Mouse (Mus musculus) lung, embryonic 14.5 days (tissue): ENCODE measurements around the gene Rassf4. TPM values are rescaled to one million over a fixed set of nuclear protein-coding genes. Genes with fewer than 3 reads are reported as not detected.
A peak's percentile ranks its signal among the peaks of the same experiment; 100 is the strongest.

ENCODE experiments used
- ATAC-seq: fragments of 200-750 bp; cut with Nextera tagmentation; 2 replicates; pipeline ENCODE4 v1.8.0; 2017; ENCODE audit warnings: mild to moderate bottlenecking, moderate TSS enrichment, moderate library complexity; ENCODE audit not compliant: insufficient read depth
- DNase-seq: peaks from one replicate; pipeline ENCODE4 v3.0.0-alpha.2; 2015
- H3K27ac ChIP-seq: fragments of 300-500 bp; sonication (generic); 2 replicates; pipeline ENCODE4 v1.5.1; 2014; ENCODE audit warnings: low read depth, mild to moderate bottlenecking, moderate library complexity
- H3K27me3 ChIP-seq: fragments of 300-500 bp; sonication (generic); 2 replicates; pipeline ENCODE4 v1.6.1; 2014; ENCODE audit warnings: low read length, control low read depth; ENCODE audit not compliant: insufficient read depth
- H3K36me3 ChIP-seq: fragments of 300-500 bp; sonication (generic); 2 replicates; pipeline ENCODE4 v1.6.1; 2014; ENCODE audit warnings: control low read depth; ENCODE audit not compliant: insufficient read depth
- H3K4me1 ChIP-seq: fragments of 300-500 bp; sonication (generic); 2 replicates; pipeline ENCODE4 v1.6.1; 2014; ENCODE audit warnings: antibody characterized with exemption, control low read depth; ENCODE audit not compliant: insufficient read depth
- H3K4me2 ChIP-seq: fragments of 300-500 bp; sonication (generic); 2 replicates; pipeline ENCODE4 v1.6.1; 2014; ENCODE audit warnings: mild to moderate bottlenecking
- H3K4me3 ChIP-seq: fragments of 300-500 bp; sonication (generic); 2 replicates; pipeline ENCODE4 v1.5.1; 2014; ENCODE audit warnings: low read depth, low read length
- H3K9ac ChIP-seq: fragments of 300-500 bp; sonication (generic); 2 replicates; pipeline ENCODE4 v1.6.1; 2014
- H3K9me3 ChIP-seq: fragments of 300-500 bp; sonication (generic); 2 replicates; pipeline ENCODE4 v1.6.1; 2016; ENCODE audit warnings: low read depth, low read length, control low read depth
- CTCF ChIP-seq: IDR thresholded peaks from 2 replicates; pipeline ENCODE4 v1.5.1; 2016; ENCODE audit warnings: antibody characterized with exemption, low read depth
- WGBS: fragments of 180-500 bp; shearing (Covaris S2); extraction: QIAGEN DNeasy Blood & Tissue Kit; methylation state at CpG from one replicate; pipeline ENCODE4 v1.1.7; 2014; 5-methylcytosine and 5-hydroxymethylcytosine counted together
- polyA plus RNA-seq: library from polyadenylated mRNA; unstranded; fragments of >200 nt; fragmentation: Nextera tagmentation; extraction: Ambion mirVana; gene quantifications from 2 replicates; pipeline ENCODE4 v1.2.1, GENCODE M21; 2014

Gene Rassf4
- 5.1 and 5.6 TPM in 2 replicates for polyA plus RNA-seq

DNA sequence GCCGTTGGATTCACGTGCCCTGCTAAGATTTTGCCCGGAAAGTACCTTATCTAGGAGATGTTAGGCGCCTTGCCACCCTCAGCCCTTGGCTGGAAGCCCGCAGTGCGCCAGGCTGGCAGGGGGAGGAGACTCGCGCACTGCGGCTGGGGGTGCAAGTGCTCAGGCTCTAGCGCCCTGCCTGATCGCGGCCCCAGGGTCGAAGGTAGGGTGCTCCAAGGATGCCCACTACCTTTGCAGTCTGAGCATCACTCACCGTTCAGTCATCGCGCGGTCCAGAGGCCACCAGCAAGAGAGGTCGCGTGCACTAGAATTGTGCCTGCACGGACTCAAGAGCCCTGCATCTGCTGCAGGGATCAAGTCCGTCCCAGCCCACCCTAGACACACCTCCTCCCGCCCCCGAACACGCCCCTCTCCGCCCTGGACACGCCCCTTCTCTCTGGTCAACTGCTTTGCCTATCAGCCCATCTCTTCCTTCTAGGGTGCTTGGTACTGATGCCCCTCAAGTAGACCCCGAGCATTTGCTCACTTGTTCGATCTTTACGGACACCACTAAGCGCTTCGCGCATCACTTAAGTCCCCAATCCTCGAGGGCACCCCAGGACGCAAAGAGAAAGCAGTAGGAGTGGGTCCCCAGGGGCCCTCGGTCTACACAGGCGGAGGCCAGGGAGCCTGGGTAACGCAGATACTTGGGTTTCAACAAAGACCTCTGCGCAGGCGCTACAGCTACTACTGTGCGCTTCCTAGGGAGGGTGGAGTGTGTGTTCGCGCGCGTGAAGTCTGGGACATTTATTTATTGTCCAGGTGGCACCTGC lies at the start of gene Rassf4:
Gene Rassf4, minus strand, starts transcription at position 482 of the 812 bp plus-strand sequence.
- H3K4me1 ChIP-seq = no peaks in the 10 kb centered on the region
- H3K27me3 ChIP-seq = peaks cover 6% of the 10 kb centered on the region; the same call in 1 of the 2 replicates
- H3K9ac ChIP-seq = peak within 1 kb of the TSS; percentile 34
- H3K27ac ChIP-seq = peak within 1 kb of the TSS; percentile 43
- H3K4me3 ChIP-seq = peak within 1 kb of the TSS; percentile 42
- ATAC-seq = peak; percentile 92
- WGBS = under 1% methylated on average over 44 of the region's 44 CpGs
- peak within 1 kb of the TSS; percentile 86 for H3K4me2 ChIP-seq
- no peak for TF ChIP-seq CTCF
- no peaks in the 10 kb centered on the region for H3K36me3 ChIP-seq
- no peaks in the 10 kb centered on the region for H3K9me3 ChIP-seq
- DNase-seq = peak; percentile 78

DNA sequence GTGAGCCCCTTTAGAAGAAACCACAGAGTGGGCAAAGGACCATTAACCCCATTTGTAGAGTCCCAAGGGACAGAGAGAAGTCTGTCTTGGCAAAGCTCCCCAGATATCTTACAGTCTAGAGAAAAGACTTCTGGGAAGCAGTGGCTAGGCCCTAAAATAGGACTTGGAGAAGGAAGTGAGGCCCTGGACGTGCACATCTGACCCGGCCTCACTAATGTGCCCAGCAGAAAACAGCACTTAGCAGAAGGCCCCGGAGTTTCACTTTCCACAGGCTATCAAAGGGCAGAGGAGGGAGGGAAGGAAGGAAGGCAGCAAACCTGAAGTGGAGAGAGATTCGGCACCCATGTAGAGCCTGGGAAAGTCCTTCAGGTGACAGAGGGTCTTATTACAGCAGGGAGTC lies 45.2 kb upstream of the Rassf4 start:
- TF ChIP-seq CTCF = no peak
- 66% methylated on average over 4 of the region's 4 CpGs for WGBS
- Histone ChIP-seq H3K4me1 (no peaks in the 10 kb centered on the region), H3K27ac (no peak overlapping the region), H3K4me2 (no peak overlapping the region), H3K27me3 (no peaks in the 10 kb centered on the region), H3K9ac (no peak overlapping the region), H3K36me3 (no peaks in the 10 kb centered on the region), H3K9me3 (no peaks in the 10 kb centered on the region), H3K4me3 (no peak overlapping the region)
- ATAC-seq (no peak), DNase-seq (no peak)

DNA sequence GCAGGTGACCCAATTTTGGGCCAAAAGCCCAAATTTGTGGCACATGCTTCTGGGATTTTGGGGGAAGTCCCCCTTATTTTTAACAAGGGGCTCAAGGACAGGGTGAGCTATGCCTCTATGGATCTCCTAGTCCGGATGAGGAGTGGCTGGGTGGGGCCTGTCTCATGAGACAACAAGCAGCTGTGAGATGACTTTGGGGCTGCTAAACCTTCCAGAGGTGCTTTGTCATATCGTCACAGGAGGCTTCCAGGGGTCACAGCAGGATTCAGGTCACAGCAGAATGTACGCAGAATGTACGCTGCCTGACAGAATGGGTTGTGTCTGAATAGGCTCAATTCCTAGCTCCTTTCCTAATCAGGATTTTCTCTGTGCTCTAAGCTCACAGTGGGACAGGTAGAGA lies 44.6 kb upstream of the Rassf4 start:
- no peak for ATAC-seq
- no peak overlapping the region for H3K4me2 ChIP-seq
- H3K27ac ChIP-seq = no peak overlapping the region
- DNase-seq = no peak
- no peaks in the 10 kb centered on the region for H3K27me3 ChIP-seq
- no peak for TF ChIP-seq CTCF
- H3K9ac ChIP-seq = no peak overlapping the region
- H3K9me3 ChIP-seq = no peaks in the 10 kb centered on the region
- 69% methylated on average over 4 of the region's 4 CpGs for WGBS
- no peaks in the 10 kb centered on the region for H3K4me1 ChIP-seq
- H3K36me3 ChIP-seq = no peaks in the 10 kb centered on the region
- H3K4me3 ChIP-seq = no peak overlapping the region

DNA sequence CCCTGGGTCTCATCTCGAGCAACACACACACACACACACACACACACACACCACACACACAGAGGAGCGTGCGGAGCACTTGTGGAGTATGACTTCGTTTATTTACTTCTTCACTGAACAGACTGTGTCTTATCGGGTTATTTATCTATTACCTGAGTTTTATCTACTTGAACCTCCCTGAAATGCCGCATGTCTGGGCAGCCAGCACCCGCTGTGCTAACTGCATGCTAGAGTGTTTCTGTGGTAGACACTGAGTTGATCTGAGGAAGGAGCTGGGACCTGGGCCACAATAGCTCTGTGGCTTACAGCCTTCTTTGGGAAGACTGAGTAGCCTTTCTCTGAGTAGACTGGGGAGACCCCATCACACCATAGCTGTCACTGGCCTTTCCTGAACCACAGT lies 44.1 kb upstream of the Rassf4 start:
- DNase-seq (no peak), ATAC-seq (no peak)
- H3K9me3 ChIP-seq = no peaks in the 10 kb centered on the region
- H3K27ac ChIP-seq = no peak overlapping the region
- WGBS = 49% methylated on average over 7 of the region's 7 CpGs
- H3K9ac ChIP-seq = no peak overlapping the region
- no peak for TF ChIP-seq CTCF
- H3K27me3 ChIP-seq = no peaks in the 10 kb centered on the region
- no peak overlapping the region for H3K4me2 ChIP-seq
- no peaks in the 10 kb centered on the region for H3K4me1 ChIP-seq
- no peaks in the 10 kb centered on the region for H3K36me3 ChIP-seq
- H3K4me3 ChIP-seq = no peak overlapping the region

DNA sequence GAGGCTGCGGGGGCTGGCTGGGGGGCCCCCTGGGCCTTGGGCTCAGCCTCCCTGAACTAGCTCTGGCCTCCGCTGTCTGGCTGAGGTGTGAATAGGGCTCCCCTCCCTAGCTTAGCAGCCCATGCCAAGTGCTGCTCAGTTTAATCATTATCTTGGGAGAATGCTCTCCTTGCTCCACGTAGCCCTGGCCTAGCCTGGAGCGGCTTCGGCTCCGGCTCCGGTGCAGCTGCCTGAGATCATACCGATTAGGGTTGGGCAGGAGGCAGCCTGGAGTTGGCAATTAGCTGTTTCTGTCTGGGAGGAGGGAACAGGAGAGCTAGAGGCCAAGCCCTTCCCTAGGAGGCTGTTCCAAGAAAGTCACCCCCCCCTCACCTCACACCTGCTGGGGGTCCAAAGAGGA lies 42.9 kb upstream of the Rassf4 start, which contains the start of gene Tmem72:
Gene Tmem72, minus strand, starts transcription at position 248 of the 400 bp plus-strand sequence.
- TF ChIP-seq CTCF = no peak
- ATAC-seq (peak; percentile 58; the same call in 1 of the 2 replicates), DNase-seq (peak; percentile 23)
- Histone ChIP-seq H3K9me3 (no peaks in the 10 kb centered on the region), H3K4me3 (no peak within 1 kb of the TSS), H3K27ac (no peak within 1 kb of the TSS), H3K4me1 (no peaks in the 10 kb centered on the region), H3K9ac (no peak within 1 kb of the TSS), H3K4me2 (no peak within 1 kb of the TSS), H3K36me3 (no peaks in the 10 kb centered on the region), H3K27me3 (no peaks in the 10 kb centered on the region)
- WGBS = 32% methylated on average over 8 of the region's 8 CpGs

DNA sequence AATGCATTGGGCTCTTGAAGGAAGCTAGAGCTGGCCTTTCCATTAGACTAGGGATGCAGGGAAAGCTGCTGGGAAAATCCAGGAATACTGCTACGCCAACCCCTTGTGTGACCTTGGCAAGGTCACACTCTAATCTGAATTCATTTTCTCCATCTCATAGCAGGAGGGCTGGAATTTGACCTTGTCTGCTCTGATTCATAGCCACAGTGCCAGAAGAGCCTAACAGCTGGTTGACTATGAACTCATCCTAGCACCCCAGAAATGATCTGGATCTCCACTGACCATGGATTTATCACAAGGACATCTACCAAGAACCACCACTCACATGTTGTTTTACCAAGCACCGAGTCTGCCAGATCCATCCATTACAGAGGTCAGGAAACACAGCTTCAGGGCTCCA lies 41.4 kb upstream of the Rassf4 start:
- no peak for TF ChIP-seq CTCF
- Histone ChIP-seq H3K36me3 (no peaks in the 10 kb centered on the region), H3K4me1 (no peaks in the 10 kb centered on the region), H3K4me3 (no peak overlapping the region), H3K27ac (no peak overlapping the region), H3K9me3 (no peaks in the 10 kb centered on the region), H3K4me2 (no peak overlapping the region), H3K27me3 (no peaks in the 10 kb centered on the region), H3K9ac (no peak overlapping the region)
- ATAC-seq (no peak), DNase-seq (no peak)
- WGBS = 70% methylated on average over 2 of the region's 2 CpGs

DNA sequence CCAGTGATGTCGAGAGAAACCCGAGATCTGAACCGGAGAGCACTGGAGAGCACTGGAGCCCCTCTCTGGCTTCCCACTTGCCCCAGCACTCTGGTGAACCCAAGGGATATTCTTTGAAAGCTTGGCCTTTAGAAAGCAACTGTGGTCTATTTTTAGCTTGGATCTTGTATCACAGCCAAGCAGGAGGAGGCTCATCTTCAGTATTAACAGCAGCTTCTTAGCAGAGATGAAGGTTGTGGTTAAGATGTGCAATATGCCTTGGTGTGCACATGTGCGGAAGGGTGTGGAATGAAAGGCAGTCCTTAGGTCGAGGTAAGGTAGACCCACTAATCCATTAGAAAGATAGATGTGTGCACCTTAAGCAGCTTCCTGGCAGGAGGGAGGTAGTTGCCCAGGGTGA lies 40.8 kb upstream of the Rassf4 start:
- H3K27me3 ChIP-seq = no peaks in the 10 kb centered on the region
- no peak for ATAC-seq
- WGBS = 70% methylated on average over 5 of the region's 5 CpGs
- H3K9me3 ChIP-seq = no peaks in the 10 kb centered on the region
- H3K4me2 ChIP-seq = no peak overlapping the region
- DNase-seq = peak; percentile 9
- no peaks in the 10 kb centered on the region for H3K4me1 ChIP-seq
- no peaks in the 10 kb centered on the region for H3K36me3 ChIP-seq
- H3K27ac ChIP-seq = no peak overlapping the region
- no peak overlapping the region for H3K9ac ChIP-seq
- no peak for TF ChIP-seq CTCF
- H3K4me3 ChIP-seq = no peak overlapping the region
